Mouse (Mus musculus) heart, postnatal 36 days (tissue): ENCODE measurements around the gene Mdk. TPM values are rescaled to one million over a fixed set of nuclear protein-coding genes. Genes with fewer than 3 reads are reported as not detected.

Experiments
- DNase-seq, 2 experiments: peaks; one replicate each; pipeline ENCODE4 v3.0.0; 2021 to 2022
- intact Hi-C: fragments of 180-260 bp; cut with DNase I; formaldehyde crosslinking; loops from one replicate; pipeline ENCODE4 v1.15.1; 2025
- total RNA-seq, 2 experiments: library from RNA; stranded (reverse); gene quantifications; 2 replicates each; pipeline ENCODE4 v1.2.3; 2021

Gene Mdk
- total RNA-seq, 2 experiments from 2014 or later, result 2.4 to 3.9 TPM

DNA sequence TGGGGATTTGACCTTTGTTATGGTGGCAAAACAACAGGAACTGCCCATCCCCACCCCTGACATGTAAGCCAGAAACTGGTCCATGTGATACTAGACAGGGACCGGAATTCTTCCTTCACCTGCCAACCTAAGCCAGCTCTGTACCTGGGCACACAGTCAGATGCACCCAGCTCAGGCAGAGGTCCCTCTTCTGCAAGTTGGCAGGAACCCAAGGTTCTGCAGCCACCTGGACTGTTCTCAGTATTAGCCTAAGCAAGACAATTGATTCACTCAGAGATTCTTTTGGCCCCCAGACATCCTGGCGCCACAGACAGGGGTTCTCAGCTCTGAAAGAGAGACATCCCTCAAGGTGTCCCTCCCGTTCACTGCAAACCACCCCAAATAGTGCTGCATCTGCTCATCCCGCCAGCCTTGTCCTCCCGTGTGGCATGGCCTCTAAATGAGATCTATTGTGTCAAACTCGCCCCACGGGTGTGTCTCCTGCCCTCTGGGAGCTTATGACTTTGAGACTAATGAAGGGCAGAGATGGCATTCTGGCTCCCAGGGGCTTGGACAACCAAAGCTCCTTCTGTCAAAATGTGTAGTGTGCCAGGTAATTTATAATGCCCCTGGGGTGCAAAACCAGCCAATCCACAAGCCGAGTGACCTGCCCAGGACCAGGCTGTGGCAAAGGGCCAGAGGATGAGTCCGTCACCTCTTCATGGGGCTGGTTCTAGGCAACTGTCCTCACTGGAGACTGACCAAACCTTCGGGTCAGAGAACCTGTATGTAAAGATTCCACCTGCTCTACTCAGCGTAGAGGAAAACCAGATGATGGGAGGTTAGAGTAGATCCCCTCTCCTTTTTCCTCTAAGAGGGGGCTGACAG is 27.7 kb upstream of the Mdk start:
- DNase-seq, result no peak
- intact Hi-C loops, result loop anchor here (1.0 kb wide), 2 partner anchors 15 to 31 kb away; no protein-coding TSS in a partner anchor

DNA sequence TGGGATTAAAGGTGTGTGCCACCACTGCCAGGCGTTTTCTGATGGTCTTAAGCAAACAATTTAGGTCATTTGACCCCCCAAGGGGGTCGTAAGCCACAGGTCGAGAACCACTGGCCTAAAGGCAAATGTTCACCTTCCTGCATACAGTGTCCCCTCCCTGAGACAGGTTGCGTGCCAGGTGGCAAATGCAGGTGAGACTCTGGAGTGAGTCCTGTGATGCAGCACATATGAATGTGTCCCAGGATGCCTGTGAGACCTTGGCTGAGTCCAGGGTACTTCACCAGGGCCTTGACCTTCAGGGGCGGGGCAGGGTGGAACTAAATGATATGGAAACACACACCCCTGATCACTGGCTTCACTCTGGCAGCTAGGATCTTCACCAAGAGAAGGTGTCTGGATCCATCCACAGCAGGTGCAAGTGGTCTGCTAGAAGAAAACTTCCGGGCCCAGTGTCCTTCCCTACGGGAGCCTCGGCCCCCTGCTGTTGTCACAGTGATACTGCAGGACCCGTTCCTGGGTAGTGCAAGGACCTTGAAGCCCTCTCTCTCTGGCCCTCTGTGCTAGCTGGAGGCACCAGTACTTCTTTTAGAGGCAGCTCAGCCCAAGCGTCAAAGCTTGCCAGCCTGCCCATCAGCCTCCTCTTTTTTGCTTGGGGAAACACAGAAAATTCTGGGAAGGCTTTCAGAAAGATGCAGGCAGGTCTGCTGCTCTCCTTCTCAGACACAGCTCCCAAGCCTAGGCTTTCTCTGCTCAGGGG is 26.8 kb upstream of the Mdk start:
- intact Hi-C loops, result loop anchor here (1.0 kb wide), 2 partner anchors 15 to 31 kb away; no protein-coding TSS in a partner anchor
- DNase-seq, result peak; percentile 65 to 68

DNA sequence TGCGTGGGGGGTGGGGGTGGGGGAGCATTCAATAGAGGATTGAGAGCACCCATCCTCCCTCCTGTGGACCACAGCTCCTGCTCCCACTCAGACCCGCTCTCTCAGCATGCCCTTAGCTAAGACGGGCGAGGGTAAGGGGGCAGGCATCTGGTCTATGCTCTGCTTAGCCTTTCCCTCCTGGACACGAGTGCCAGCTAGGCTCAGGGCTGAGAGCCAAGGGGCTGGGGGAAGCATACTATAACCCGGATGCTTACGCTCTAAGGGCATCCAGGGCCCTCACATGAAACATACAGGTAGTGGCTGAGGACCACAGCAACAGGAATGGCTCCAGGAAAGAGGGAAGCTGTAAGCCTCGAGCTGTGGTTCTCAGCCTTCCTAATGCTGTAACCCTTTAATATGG is 26.0 kb upstream of the Mdk start:
- intact Hi-C loops, result no loop called here
- DNase-seq, result no peak

DNA sequence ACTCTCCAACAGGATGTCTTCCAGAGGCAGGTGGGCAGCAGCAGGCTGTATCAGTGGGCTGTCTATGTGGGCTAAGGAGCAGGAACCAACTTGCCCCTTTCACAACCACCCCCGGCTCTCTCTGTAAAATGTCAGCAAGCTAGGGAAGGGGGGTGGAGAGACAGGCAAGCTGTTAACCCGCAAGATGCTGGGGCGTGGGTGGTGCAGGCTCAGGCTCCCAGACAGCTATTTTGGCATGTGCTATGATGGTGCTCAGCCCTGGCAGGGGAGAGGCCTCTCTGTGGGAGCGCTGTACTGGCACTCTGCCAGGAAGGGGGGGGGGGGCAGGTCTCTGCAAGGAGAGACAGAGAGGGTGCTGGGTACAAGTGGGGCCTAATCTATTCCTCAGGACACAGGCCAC is 25.0 kb upstream of the Mdk start:
- intact Hi-C loops, result no loop called here

DNA sequence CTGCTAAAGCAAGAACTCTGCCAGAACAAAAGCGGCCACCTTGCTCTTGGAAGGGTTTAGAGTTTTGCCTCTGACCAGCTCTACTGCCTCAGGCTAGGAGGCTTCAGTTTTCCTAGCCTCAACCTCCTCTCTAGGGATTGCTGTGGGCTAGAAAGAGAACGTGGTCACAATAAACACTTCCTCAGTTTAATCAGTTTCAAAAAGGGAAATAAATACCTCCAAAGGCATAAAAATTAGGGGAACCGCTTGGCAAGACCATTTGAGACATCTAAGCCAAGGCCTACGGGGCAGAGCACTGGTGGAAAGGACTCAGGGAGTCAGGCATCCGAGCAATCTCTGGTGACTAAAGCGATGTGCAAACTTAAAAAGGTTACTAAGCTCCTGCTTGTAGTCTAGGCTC is 23.8 kb upstream of the Mdk start:
- intact Hi-C loops, result no loop called here
- no peak for DNase-seq

More for the DNA sequence above, 25.0 kb upstream of the Mdk start:
- no peak for DNase-seq

DNA sequence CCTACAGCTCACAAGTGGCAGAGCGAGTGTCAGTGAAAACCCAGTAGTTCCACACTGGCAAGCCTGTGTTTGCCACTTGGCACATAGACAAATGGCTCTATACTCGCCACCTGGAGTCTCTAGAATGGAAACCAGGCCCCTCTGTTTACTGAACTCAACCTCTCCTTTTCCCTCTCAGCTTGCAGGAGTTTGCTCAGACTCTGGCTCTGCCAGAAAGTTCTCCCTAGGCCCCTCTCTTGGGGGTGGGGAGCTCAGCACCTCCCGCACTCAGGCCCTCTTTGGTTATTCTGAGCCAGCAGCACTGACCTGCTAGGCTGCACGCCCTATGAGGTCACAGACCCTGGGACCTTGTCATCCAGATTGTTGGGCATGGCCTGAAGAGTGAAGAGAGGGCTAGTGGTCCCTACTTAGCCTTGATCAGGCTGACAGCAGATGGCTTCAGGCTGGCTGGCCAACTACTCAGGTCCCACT is 23.1 kb upstream of the Mdk start:
- DNase-seq, result no peak
- intact Hi-C loops, result no loop called here

DNA sequence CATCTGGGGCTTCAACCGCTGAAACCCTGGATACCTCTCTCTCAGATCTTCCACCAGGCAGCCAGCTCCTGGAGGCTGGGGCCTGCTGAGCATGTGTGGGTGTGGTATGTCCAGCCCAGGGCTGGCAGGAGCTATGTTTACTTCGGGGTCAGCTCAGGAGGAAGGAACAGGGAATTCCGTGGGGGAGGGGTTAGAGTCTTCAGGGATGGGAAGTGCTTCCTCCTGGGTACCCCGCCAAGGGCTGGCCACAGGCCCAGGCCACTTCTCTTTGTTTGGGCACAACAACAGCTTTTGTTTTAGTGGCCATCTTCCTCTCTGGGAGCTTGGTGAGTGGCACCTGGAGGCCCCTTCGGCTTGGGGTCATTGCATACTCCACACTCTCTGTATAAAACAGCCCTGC is 21.7 kb upstream of the Mdk start:
- peak; percentile 74 to 78 for DNase-seq
- intact Hi-C loops, result no loop called here

DNA sequence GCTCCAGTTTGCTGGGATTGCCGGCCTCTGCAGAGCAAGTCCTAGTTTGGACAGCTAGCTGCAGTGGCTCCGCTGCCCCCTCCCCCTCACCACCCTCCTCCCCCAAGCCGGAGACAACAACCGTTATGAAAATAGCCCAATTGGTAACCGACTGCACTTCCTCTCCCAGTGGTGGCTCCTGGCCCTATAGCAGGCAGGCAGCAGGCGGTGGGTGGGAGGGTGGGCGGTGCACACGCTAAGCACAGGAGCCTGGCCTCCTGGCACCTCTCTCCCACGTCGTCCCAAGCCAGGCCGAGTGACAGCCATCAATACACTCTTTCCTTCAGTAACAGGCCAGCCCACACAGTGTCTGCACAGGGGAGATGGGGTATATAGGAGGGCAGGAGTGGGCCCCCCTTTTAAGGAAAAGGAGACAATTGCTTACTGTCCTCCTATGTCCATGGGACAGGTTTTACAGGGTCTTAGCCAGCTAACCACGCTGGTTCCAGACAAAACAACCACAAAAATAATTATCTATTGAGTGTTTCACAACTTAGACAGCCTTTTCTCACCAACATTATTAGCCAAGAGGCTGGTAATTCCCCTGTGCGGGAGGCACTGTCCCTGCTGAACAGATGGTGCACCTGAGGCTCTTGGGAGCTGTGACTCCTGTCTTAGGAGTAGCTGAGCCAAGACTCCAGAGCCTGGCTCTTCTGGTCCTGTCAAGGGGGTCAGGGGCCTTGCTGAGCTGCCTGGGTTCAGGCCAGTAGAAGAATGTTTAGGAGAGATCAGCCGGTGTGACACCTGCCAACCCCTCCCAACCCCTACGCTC is 18.4 kb upstream of the Mdk start:
- intact Hi-C loops, result no loop called here
- DNase-seq, result peak; percentile 43 to 58

DNA sequence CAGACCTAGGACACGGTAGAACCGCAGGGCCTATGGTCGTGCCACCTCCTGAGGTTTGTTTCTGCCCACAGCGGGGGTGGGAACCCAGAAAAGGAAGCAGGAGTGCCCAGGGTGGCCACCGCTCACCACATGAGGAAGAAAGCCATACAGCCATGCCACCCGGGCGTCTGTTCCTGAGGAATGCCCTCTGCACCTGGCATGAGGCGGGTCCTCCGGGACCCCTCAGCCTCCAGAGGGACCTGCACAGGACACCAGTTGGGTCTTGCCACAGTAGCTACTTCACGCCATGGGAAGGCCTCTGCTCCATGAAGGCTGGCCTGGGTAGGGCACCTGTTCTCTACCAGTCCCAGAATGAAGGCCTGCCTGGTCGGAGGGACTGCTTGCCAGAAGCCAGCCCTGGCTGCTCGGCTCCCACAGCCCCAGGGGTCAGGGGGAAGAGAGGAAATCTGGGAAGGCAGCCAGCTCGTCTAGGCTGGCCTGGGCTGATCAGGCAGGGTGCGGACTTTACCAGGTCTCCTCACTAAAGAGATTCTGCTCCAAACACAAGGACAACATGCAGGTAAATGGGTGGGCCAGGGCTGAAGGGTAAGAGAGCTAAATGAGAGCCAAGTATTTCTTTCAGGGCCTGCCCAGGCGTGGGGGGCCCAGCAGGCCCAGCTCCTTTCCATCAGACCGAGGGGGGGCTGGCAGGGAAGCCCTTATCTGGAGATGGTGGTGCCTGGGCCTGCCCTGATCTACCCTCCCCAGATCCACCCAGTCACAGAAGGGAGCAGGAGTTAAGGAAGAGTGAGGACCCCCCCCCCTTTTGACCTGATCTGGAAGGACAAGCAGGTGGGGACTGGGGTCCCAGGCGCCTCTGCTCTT is 17.5 kb upstream of the Mdk start:
- intact Hi-C loops, result no loop called here
- peak; percentile 55 to 67 for DNase-seq

DNA sequence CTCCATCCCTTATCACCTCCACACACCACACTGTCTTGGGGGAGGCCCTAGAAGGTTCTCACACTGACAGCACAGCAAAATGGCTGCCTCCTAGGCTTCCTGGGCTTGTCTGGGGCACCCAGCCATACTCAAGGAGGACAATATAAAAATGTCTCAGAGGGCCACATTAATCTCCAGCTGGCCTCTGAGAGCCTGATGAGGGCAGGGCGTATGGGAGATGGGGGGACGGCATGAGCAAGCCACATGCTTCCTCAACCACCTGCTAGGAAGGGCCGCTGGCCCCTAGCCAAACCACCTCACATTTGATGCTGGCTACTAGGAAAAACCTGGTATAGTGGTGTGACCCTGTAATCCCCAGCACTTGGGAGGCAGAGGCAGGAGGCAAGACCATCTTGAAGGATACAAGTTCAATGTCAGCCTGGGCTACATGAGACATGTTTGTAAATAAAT is 16.7 kb upstream of the Mdk start:
- intact Hi-C loops, result loop anchor here (1.0 kb wide), 1 partner anchor 12 kb away; no protein-coding TSS in a partner anchor
- no peak for DNase-seq

DNA sequence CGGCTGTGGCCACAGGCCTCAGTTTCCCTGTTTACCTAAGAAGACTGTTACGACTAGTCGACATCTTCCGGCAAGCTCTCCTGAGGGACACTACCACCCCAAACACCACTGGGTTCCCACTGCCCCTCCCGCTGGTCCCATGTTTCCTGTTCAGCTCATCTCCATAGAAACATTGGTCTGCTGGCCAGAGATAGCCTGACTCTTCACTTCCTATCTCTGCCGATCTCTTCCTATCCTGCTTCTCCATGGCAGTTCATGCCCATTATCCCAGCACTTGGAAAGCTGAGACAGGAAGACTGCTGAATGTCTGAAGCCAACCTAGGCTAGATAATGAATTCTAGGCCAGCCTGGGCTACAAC is 16.0 kb upstream of the Mdk start:
- no peak for DNase-seq
- intact Hi-C loops, result loop anchor here (1.0 kb wide), 1 partner anchor 13 kb away; no protein-coding TSS in a partner anchor

DNA sequence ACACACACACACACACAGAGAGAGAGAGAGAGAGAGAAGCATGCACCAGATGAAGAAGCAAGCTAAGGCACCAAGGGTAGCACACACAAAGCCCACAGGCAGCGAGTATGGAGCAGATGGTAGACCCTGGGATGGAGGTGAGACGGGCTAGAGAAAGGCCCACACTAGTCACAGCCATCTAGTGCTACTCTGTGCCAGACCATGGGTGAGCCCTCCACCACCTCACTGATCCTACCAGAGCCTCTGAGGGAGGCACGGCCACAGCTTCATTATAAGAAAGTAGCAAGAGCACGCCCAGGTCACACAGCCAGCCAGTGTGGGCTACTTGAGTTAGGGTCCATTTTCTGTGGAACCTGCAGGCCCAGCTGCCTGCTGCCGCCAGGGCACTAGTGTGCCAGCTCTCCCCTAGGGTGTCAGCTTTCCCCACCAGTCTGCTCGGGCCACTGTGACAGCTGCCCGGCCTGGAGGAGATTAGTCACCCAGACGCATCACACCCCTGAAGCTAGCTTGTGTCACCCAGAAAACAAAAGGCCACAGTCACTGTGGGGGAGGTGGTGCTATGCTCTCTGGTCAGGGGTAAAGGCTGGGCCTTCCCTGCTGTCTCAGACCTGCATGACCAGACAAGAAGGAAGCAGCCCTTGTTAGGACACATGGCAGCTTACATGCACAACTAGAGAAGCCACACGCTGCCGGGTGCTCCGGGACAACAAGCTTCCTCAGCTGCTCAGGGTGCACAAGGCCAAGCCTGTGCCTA is 15.5 kb upstream of the Mdk start:
- intact Hi-C loops, result loop anchor here (1.0 kb wide), 1 partner anchor 14 kb away; no protein-coding TSS in a partner anchor
- peak in 1 of 2 experiments; percentile 47 for DNase-seq

DNA sequence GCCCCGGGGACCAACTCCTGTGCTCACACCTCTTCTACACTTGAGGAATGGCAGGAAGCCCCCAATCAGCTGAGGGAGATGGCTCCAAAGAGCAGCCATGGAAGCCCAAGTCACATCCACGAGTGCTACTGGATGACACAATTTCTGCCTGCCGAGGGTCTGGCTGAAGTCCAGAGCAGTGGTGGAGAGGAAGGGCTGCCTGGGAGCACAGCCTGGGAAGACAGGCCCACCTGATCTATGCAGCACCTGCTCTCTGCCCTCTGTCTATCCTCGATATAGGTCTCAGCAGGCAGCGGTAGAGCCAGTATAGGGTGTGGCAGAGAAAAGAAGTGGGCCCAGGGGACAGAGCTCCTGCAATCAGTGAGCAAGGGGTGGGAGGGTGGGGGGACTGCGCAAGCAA is 14.7 kb upstream of the Mdk start:
- intact Hi-C loops, result no loop called here
- peak; percentile 57 to 63 for DNase-seq

DNA sequence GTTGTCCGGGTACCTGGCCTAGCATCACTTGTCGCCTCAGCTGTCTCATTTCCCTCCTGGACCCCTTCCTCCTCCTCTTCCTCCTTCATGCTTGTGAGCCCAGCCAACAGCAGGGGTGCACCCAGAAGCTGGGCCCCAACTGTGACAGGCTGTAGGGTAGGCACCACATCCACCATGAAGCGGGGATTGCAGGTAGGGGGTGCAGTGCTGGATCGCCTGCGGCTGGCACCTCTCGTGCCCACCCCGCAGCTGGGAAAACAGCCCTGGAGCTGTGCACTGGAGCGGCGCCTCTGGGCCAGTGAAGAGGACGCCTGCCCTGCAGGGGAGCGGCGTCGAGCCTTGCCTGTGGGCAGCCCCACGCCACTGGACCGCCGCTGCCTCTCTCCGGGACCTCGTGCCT is 13.4 kb upstream of the Mdk start, which contains the start of gene Gm9821:
Gene Gm9821, plus strand, starts transcription at position 221 of the 400 bp plus-strand sequence.
- intact Hi-C loops, result no loop called here

DNA sequence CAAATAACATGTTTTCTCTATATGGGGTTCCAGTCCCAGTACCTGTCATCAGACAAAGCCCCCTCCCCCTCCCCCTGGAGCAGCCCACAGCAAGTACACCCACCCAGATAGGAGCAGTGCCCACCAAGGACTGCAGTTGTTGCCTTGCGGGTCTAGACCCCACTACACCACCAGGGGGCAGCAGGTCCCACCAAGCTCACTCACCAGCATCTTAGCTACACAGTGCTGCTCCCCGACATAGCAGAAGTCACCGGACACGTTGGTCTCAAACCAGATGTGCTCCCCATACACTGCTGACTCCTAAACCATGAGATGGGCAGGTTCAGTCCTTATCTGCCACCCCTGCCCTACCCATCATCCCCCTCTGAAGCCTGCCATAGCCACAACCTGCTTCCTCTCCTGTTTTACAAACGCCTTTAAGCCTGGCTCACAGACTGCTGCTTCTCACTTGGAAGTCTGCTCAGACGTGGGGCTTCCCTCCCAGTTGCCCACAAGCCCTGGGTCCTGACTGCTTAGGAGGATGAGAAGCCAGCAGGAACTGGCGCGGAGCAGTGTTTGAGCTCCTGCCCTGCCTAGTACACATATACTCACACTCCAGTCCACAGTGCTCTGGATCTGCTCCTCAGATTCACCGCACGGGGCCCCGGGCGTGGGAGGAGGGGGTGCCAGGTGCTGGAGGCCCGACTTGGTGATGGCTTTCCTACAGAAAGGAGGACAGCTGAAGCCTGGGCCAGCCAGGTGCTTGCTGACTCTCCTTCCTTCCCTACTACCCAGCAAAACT is 12.3 kb upstream of the Mdk start:
- peak; percentile 82 to 83 for DNase-seq

More for the DNA sequence above, 13.4 kb upstream of the Mdk start, which contains the start of gene Gm9821:
- DNase-seq, result no peak

DNA sequence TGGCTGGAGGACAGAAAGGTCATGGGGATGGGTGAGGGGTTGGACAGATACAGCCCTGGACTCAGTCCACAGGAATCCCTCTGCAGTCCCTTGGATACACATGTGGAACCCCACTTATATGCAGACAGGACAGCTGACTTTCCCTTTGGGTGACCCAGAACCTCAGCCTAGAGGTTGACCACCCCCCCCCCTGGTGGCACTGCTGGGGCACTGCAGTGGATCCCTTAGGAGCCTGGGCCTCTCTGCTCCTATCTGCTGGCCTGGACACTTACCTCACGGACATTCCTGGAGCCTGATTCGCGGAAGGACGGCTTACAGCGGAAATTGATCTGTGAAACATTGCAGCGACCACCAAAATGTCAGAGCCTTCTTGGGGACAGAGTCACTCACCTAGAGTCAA is 10.3 kb upstream of the Mdk start:
- DNase-seq, result no peak
- intact Hi-C loops, result loop anchor here (5.0 kb wide), 1 partner anchor 115 kb away; no protein-coding TSS in a partner anchor

More for the DNA sequence above, 12.3 kb upstream of the Mdk start:
- intact Hi-C loops, result loop anchor here (1.0 to 5.0 kb wide), 4 partner anchors 15 to 113 kb away; no protein-coding TSS in a partner anchor

DNA sequence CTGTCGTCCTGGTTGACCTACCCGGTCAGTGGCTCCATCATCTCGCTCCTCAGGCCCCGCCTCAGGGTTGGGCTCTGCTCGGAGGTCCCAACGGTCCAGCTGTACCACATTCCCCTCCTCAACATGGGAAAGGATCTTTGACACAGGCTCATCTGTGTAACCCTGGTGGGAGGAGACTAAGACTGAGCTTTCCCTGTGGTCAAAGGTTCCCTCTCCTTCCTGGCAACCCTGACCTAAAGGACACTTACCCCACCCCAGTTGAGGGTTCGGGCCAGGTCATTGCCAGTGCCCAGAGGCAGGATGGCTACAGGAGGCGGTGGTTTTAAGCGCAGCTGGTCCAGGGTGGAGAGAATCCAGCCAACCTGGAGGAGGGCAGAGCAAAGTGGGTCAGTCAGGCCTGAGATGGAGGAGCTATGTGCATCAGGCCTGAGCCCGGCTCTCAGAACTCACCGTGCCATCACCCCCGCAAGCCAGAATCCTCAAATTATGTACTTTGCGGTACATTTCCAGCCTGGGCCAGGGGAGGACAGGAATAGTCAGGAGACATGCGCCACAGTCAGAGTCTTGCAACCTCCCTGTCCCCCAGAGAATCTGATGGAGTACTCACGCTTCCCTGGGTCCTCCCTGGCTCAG is 7.3 kb upstream of the Mdk start:
- DNase-seq, result no peak
- intact Hi-C loops, result no loop called here
